Mouse (Mus musculus): ENCODE results near the gene Sebox. TPM values are rescaled to one million over a fixed set of nuclear protein-coding genes. Genes with fewer than 3 reads are reported as not detected.

Gene Sebox
- polyA plus RNA-seq, 1 experiment = 14.7 TPM

DNA sequence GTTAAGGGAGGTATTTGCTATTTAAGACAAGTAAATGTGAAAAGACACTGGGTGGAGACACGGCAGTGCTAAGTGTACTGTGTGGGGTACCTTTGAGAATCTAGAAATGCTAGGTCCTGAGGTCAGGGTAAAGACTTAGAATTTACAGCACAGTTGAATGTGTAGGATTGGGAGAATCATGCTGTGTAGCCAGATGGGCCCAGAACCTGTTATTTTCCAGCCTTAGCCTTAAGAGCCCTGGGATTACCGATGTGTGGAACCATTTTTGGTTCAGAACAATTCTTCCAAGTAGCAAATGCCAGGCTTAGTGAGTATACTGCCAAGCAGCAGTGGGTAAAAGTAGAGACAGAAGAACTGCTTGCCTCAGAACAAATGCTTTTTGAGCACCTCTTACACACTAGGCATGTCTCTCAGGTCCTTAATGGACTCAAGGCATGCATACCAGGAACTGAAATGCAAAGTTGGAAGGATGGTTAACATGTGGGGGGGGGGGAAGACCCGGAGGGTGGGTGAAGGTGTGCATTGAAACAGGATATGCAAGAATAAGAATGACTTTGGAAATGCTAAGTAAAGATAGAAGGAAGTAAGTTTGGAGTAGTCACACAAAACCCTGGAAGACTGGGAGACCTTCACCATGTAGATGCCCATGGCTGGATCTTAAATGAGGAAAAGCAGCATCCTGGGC, 10.0 kb downstream of the Sebox start:
- Histone ChIP-seq H3K4me1 (ENCODE audit: control insufficient read depth, insufficient read depth, low read length) (peaks cover 14% of the 10 kb centered on the region; the same call in 1 of the 2 replicates), H3K27me3 (ENCODE audit: control insufficient read depth, insufficient read depth, low read length) (no peaks in the 10 kb centered on the region), H3K4me3 (replicated peaks; ENCODE audit: insufficient read depth, low read depth, low read length) (peak overlapping the region; percentile 80), H3K27ac (ENCODE audit: insufficient read depth, low read length) (peak overlapping the region; percentile 42)
- 33% methylated on average over 3 of the region's 3 CpGs for WGBS
- DNase-seq = peak; percentile 42 to 64
- no peak for TF ChIP-seq CTCF (IDR thresholded peaks at IDR 0.05; ENCODE audit: borderline replicate concordance, insufficient read depth, low read depth, low read length)
- no peak for TF ChIP-seq POLR2A (IDR thresholded peaks at IDR 0.05; ENCODE audit: borderline replicate concordance, insufficient read depth, low read length)

DNA sequence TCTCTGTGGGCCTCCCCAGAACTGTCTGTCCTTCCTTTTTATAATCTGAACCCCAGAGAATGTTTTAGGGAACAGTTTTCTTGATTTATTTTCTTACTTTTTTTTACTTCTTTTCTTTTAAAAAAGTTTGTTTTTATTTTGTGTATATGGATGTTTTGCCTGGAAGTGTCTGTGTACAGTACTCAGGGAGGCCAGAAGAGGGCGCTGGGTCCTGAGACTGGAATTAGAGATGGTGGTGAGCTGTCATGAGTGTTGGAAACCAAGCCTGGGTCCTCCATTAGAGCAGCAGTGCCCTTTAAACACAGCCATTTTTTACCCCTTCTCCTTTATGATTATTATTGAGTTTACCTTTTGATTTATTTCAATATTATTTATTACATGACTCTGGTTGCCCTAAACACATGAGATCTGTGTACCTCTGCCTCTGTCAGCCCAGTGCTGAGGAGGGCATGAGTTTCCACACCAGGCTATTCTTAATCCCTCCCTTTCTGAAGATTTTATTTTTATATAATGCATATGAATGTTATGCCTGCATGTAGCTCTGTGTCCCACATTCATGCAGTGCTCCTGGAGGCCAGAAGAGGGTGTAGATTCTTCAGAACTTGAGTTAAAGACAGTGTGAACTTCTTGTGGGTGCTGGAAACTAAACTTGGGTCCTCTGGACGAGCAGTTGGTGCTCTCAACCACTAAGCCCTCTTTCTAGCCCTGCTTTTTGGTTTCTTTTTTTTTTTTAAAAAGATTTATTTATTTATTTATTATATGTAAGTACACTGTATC, 12.5 kb downstream of the Sebox start:
- H3K4me3 ChIP-seq (replicated peaks; ENCODE audit: insufficient read depth, low read depth, low read length) = no peak overlapping the region
- no peak for DNase-seq
- no peaks in the 10 kb centered on the region for H3K27me3 ChIP-seq (ENCODE audit: control insufficient read depth, insufficient read depth, low read length)
- H3K27ac ChIP-seq (ENCODE audit: insufficient read depth, low read length) = no peak overlapping the region
- WGBS = 65% methylated on average over 2 of the region's 2 CpGs
- TF ChIP-seq CTCF (IDR thresholded peaks at IDR 0.05; ENCODE audit: borderline replicate concordance, insufficient read depth, low read depth, low read length) = peak; percentile 37; the same call in 1 of the 2 replicates
- no peak for TF ChIP-seq POLR2A (IDR thresholded peaks at IDR 0.05; ENCODE audit: borderline replicate concordance, insufficient read depth, low read length)
- H3K4me1 ChIP-seq (ENCODE audit: control insufficient read depth, insufficient read depth, low read length) = peaks cover 14% of the 10 kb centered on the region; the same call in 1 of the 2 replicates

DNA sequence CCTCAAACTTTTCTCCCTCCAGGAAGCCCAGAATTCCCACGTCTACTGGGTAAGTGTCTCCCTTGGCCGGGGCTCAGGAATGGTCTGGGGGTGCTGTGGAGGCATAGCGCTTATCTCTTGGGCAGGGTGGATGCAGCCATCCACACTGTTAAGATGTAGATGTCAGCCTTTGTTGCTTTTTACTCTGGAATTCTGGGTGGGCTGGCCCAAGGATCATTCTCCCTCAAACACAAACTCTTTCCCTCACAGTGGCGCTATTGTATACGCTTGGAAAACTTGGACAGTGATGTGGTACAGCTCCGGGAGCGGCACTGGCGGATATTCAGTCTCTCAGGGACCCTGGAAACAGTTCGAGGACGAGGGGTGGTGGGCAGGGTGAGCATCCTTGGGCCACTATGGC, 15.7 kb downstream of the Sebox start:
- TF ChIP-seq CTCF (IDR thresholded peaks at IDR 0.05; ENCODE audit: borderline replicate concordance, insufficient read depth, low read depth, low read length) = no peak
- TF ChIP-seq POLR2A (IDR thresholded peaks at IDR 0.05; ENCODE audit: borderline replicate concordance, insufficient read depth, low read length) = no peak
- no peak for DNase-seq
- 79% methylated on average over 10 of the region's 10 CpGs for WGBS
- Histone ChIP-seq H3K4me1 (ENCODE audit: control insufficient read depth, insufficient read depth, low read length) (peaks cover 9% of the 10 kb centered on the region; the same call in 1 of the 2 replicates), H3K27ac (ENCODE audit: insufficient read depth, low read length) (no peak overlapping the region), H3K4me3 (replicated peaks; ENCODE audit: insufficient read depth, low read depth, low read length) (no peak overlapping the region), H3K27me3 (ENCODE audit: control insufficient read depth, insufficient read depth, low read length) (no peaks in the 10 kb centered on the region)

DNA sequence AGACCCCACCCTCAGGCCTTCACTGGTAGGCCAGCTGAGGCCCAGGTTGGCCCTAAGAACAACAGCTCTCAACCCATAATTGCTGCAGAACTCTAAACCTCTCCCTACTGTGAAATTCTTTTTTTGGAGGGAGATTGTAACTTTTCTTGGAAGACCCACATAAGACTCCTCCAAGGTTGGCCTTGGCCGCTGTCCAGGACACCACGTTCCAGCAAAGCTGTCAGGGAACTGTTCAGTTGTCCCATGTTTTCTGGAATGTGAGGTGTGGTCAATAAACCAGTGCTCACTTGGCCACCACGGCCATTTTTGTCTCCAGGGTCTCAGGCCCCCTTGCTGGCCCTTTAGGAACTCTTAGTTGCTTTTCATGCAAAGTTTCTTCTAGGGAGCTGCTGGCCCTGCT, 18.6 kb downstream of the Sebox start:
- peaks cover 3% of the 10 kb centered on the region; the same call in 1 of the 2 replicates for H3K4me1 ChIP-seq (ENCODE audit: control insufficient read depth, insufficient read depth, low read length)
- TF ChIP-seq POLR2A (IDR thresholded peaks at IDR 0.05; ENCODE audit: borderline replicate concordance, insufficient read depth, low read length) (no peak), CTCF (IDR thresholded peaks at IDR 0.05; ENCODE audit: borderline replicate concordance, insufficient read depth, low read depth, low read length) (no peak)
- no peaks in the 10 kb centered on the region for H3K27me3 ChIP-seq (ENCODE audit: control insufficient read depth, insufficient read depth, low read length)
- no peak overlapping the region for H3K4me3 ChIP-seq (replicated peaks; ENCODE audit: insufficient read depth, low read depth, low read length)
- WGBS = 52% methylated on average over 3 of the region's 3 CpGs
- DNase-seq = no peak
- H3K27ac ChIP-seq (ENCODE audit: insufficient read depth, low read length) = no peak overlapping the region; the same call in 1 of the 2 replicates

DNA sequence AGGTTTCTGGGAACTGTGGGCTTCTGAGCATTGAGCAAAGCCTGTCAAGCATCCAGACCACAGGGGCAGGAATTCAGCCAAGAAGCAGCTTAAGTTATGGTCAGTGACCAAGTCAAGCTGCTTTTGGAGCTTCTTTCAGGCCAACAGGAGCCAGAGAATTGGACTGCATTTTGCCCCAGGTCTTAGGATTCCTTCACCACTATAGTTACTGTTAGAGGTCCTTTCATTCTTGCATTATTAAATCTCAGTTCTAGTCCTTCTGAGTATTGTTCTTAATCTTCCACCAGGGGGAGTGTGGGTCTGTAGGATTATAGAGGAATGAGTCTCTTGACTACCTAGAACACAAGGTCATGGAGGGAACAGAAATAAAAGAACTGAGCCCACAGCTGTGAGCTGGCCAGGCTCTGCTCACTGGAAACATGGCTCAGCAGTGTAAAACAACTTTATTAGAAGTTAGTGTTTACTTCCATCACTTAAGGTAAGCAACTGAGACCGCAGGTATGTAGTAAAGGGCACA, 19.3 kb downstream of the Sebox start:
- H3K4me3 ChIP-seq (replicated peaks; ENCODE audit: insufficient read depth, low read depth, low read length) = no peak overlapping the region
- H3K4me1 ChIP-seq (ENCODE audit: control insufficient read depth, insufficient read depth, low read length) = peaks cover 3% of the 10 kb centered on the region; the same call in 1 of the 2 replicates
- TF ChIP-seq POLR2A (IDR thresholded peaks at IDR 0.05; ENCODE audit: borderline replicate concordance, insufficient read depth, low read length) = no peak
- peak; percentile 2; the same call in 1 of the 2 replicates for TF ChIP-seq CTCF (IDR thresholded peaks at IDR 0.05; ENCODE audit: borderline replicate concordance, insufficient read depth, low read depth, low read length)
- no peak overlapping the region for H3K27ac ChIP-seq (ENCODE audit: insufficient read depth, low read length)
- DNase-seq = no peak
- WGBS = 94% methylated on average over 1 of the region's 1 CpGs
- no peaks in the 10 kb centered on the region for H3K27me3 ChIP-seq (ENCODE audit: control insufficient read depth, insufficient read depth, low read length)

DNA sequence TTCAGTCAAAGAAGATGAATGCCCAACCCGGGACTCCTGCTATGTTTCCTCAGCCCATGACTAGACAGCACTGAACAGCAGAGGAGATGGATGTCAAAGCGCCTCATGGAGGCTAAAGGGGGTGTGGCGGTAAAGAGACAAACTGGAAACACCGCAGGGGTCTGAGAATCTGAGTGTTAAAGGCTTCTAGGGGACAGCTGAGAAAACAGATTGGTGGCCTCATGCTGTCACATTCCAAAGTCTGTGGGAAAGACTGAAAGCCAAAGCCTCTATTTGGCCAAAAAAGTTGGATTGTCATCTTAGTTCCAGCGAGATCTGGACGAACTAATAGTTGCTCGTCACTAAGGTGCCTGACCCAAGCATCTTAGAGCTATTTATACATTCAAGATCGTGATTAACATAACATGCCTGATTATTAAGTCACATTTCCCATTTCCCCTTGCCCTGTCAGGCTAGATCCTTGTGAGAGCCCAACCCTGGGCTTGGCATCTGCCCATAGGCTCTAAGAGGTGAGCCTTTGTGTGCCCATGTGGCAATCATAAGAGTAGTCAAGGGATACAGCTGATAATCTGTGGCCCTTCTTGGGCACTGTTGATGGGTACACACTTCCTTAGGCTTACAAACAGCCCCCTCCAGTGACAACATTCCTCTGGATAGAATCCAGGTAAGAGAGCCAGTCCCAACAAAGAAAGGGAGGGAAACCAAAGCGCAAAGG, 20.2 kb downstream of the Sebox start:
- 20% methylated on average over 9 of the region's 9 CpGs for whole genome bisulfite sequencing
- H3K27ac ChIP-seq (ENCODE audit: insufficient read depth, low read length) = peak overlapping the region; percentile 10; the same call in 1 of the 2 replicates
- TF ChIP-seq POLR2A (IDR thresholded peaks at IDR 0.05; ENCODE audit: borderline replicate concordance, insufficient read depth, low read length) = no peak
- TF ChIP-seq CTCF (IDR thresholded peaks at IDR 0.05; ENCODE audit: borderline replicate concordance, insufficient read depth, low read depth, low read length) = no peak

DNA sequence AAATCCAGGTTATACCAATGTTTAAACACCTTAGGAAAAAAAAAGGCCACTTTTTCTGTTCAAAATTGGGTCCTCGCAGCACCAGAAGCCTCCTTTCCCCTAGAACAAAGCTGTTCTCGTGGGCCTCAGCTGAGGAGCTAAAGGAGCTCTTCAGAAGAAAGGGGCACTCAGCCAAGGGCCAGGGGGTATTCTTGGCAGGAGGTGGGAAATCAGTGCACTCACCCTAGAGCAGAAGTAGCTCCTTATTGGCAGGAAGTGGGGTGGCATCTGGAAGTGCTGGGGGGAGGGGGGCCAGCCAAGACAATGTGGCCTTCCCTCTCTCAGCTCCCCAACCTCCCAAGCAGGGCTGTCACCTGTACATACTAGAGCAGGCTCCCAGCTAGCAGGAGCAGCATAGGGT, 21.6 kb downstream of the Sebox start:
- Histone ChIP-seq H3K27me3 (ENCODE audit: control insufficient read depth, insufficient read depth, low read length) (no peaks in the 10 kb centered on the region), H3K4me3 (replicated peaks; ENCODE audit: insufficient read depth, low read depth, low read length) (no peak overlapping the region), H3K4me1 (ENCODE audit: control insufficient read depth, insufficient read depth, low read length) (peaks cover 3% of the 10 kb centered on the region; the same call in 1 of the 2 replicates), H3K27ac (ENCODE audit: insufficient read depth, low read length) (no peak overlapping the region)
- DNase-seq = no peak
- TF ChIP-seq POLR2A (IDR thresholded peaks at IDR 0.05; ENCODE audit: borderline replicate concordance, insufficient read depth, low read length) (no peak), CTCF (IDR thresholded peaks at IDR 0.05; ENCODE audit: borderline replicate concordance, insufficient read depth, low read depth, low read length) (no peak)
- 24% methylated on average over 2 of the region's 2 CpGs for WGBS

More for the DNA sequence above, 20.2 kb downstream of the Sebox start:
- Histone ChIP-seq H3K4me3 (replicated peaks; ENCODE audit: insufficient read depth, low read depth, low read length) (no peak overlapping the region), H3K27me3 (ENCODE audit: control insufficient read depth, insufficient read depth, low read length) (no peaks in the 10 kb centered on the region), H3K4me1 (ENCODE audit: control insufficient read depth, insufficient read depth, low read length) (peaks cover 3% of the 10 kb centered on the region; the same call in 1 of the 2 replicates)
- no peak for DNase-seq
